Mouse (Mus musculus) stomach, postnatal 0 days (tissue): ENCODE results near the gene Rnf6. TPM values are rescaled to one million over a fixed set of nuclear protein-coding genes. Genes with fewer than 3 reads are reported as not detected.
A peak's percentile ranks its signal among the peaks of the same experiment; 100 is the strongest.

Source experiments
- ATAC-seq: fragments of 200-750 bp; cut with Nextera tagmentation; 2 replicates; pipeline ENCODE4 v1.8.0; 2017; ENCODE audit not compliant: low FRiP score, low TSS enrichment
- DNase-seq: peaks from one replicate; pipeline ENCODE4 v3.0.0-alpha.2; 2016; ENCODE audit warnings: low spot score
- H3K27ac ChIP-seq: fragments of 300-500 bp; sonication (generic); replicated peaks from 2 replicates; pipeline ENCODE4 v1.5.1; 2014; ENCODE audit warnings: mild to moderate bottlenecking, control low read depth
- H3K27me3 ChIP-seq: fragments of 300-500 bp; sonication (generic); 2 replicates; pipeline ENCODE4 v1.6.1; 2014; ENCODE audit warnings: low read length; ENCODE audit not compliant: control insufficient read depth, insufficient read depth
- H3K36me3 ChIP-seq: fragments of 300-500 bp; sonication (generic); 2 replicates; pipeline ENCODE4 v1.6.1; 2014; ENCODE audit warnings: low read length, mixed read lengths; ENCODE audit not compliant: control insufficient read depth, insufficient read depth
- H3K4me1 ChIP-seq: fragments of 300-500 bp; sonication (generic); replicated peaks from 2 replicates; pipeline ENCODE4 v1.6.1; 2014; ENCODE audit warnings: antibody characterized with exemption; ENCODE audit not compliant: control insufficient read depth, insufficient read depth
- H3K4me2 ChIP-seq: fragments of 300-500 bp; sonication (generic); replicated peaks from 2 replicates; pipeline ENCODE4 v1.6.1; 2014; ENCODE audit warnings: low read depth, mild to moderate bottlenecking, control low read depth, moderate library complexity
- H3K4me3 ChIP-seq: fragments of 300-500 bp; sonication (generic); 2 replicates; pipeline ENCODE4 v1.5.1; 2014; ENCODE audit warnings: low read depth, low read length, control low read depth
- H3K9ac ChIP-seq: fragments of 300-500 bp; sonication (generic); 2 replicates; pipeline ENCODE4 v1.6.1; 2014; ENCODE audit warnings: mild to moderate bottlenecking, low read length, control low read depth, mixed read lengths
- H3K9me3 ChIP-seq: fragments of 300-500 bp; sonication (generic); 2 replicates; pipeline ENCODE4 v1.6.1; 2016; ENCODE audit warnings: low read length; ENCODE audit not compliant: control insufficient read depth
- CTCF ChIP-seq: IDR thresholded peaks from 2 replicates; pipeline ENCODE4 v1.5.1; 2016; ENCODE audit warnings: antibody characterized with exemption, low read depth, mild to moderate bottlenecking, moderate library complexity
- EP300 ChIP-seq: optimal IDR thresholded peaks from 2 replicates; pipeline ENCODE3; 2016; ENCODE audit warnings: antibody characterized with exemption
- WGBS: fragments of 180-500 bp; shearing (Covaris S2); extraction: QIAGEN DNeasy Blood & Tissue Kit; methylation state at CpG from one replicate; pipeline ENCODE4 v1.1.7; 2014; 5-methylcytosine and 5-hydroxymethylcytosine counted together
- polyA plus RNA-seq: library from polyadenylated mRNA; unstranded; fragments of >200 nt; fragmentation: Nextera tagmentation; extraction: Ambion mirVana; gene quantifications from 2 replicates; pipeline ENCODE4 v1.2.1, GENCODE M21; 2015

The Rnf6 gene
- polyA plus RNA-seq, 1 experiment from 2014 or later: 38.3 TPM

GRCm38 (mm10) chr5:146200580-146200979 lies 20.8 kb downstream of the Rnf6 start:
- H3K9me3 ChIP-seq: no peaks in the 10 kb centered on the region
- DNase-seq: no peak
- H3K27ac ChIP-seq: no peak overlapping the region
- ATAC-seq: no peak
- no peak overlapping the region for H3K9ac ChIP-seq
- no peaks in the 10 kb centered on the region for H3K4me1 ChIP-seq
- H3K36me3 ChIP-seq: peaks cover 11% of the 10 kb centered on the region; the same call in 1 of the 2 replicates
- TF ChIP-seq CTCF (0 out of 2 replicates have a peak, but pooled peaks have one; percentile 34), EP300 (no peak)
- no peaks in the 10 kb centered on the region for H3K27me3 ChIP-seq
- H3K4me2 ChIP-seq: no peak overlapping the region
- H3K4me3 ChIP-seq: no peak overlapping the region
- WGBS: 95% methylated on average over 6 of the region's 6 CpGs

- H3K4me1 ChIP-seq: no peaks in the 10 kb centered on the region
- WGBS: 80% methylated on average over 2 of the region's 2 CpGs
- no peak overlapping the region for H3K9ac ChIP-seq
- no peak overlapping the region for H3K27ac ChIP-seq
- DNase-seq (no peak), ATAC-seq (no peak)
- no peaks in the 10 kb centered on the region for H3K9me3 ChIP-seq
- H3K36me3 ChIP-seq: peaks cover 4% of the 10 kb centered on the region; the same call in 1 of the 2 replicates
- TF ChIP-seq CTCF (peak; percentile 25; the same call in 1 of the 2 replicates), EP300 (no peak)
- H3K4me2 ChIP-seq: no peak overlapping the region
- no peak overlapping the region for H3K4me3 ChIP-seq
- H3K27me3 ChIP-seq: no peaks in the 10 kb centered on the region
Measured at GRCm38 (mm10) chr5:146199540-146199939, 21.8 kb downstream of the Rnf6 start.

- Histone ChIP-seq H3K4me3 (no peak overlapping the region), H3K27me3 (no peaks in the 10 kb centered on the region), H3K27ac (no peak overlapping the region), H3K4me2 (no peak overlapping the region), H3K4me1 (no peaks in the 10 kb centered on the region), H3K9ac (no peak overlapping the region), H3K9me3 (no peaks in the 10 kb centered on the region), H3K36me3 (peaks cover 4% of the 10 kb centered on the region; the same call in 1 of the 2 replicates)
- no peak for ATAC-seq
- DNase-seq: no peak
- no peak for TF ChIP-seq CTCF
- TF ChIP-seq EP300: no peak
Measured at GRCm38 (mm10) chr5:146199073-146199472, 22.3 kb downstream of the Rnf6 start.

- Histone ChIP-seq H3K9ac (no peak overlapping the region), H3K27ac (no peak overlapping the region), H3K27me3 (no peaks in the 10 kb centered on the region), H3K4me2 (no peak overlapping the region), H3K4me3 (no peak overlapping the region), H3K4me1 (no peaks in the 10 kb centered on the region), H3K36me3 (no peaks in the 10 kb centered on the region), H3K9me3 (no peaks in the 10 kb centered on the region)
- 87% methylated on average over 8 of the region's 8 CpGs for WGBS
- no peak for TF ChIP-seq EP300
- TF ChIP-seq CTCF: no peak
- ATAC-seq: no peak
- no peak for DNase-seq
Measured at GRCm38 (mm10) chr5:146193360-146193759, 28.0 kb downstream of the Rnf6 start.

- TF ChIP-seq CTCF (no peak), EP300 (no peak)
- no peak overlapping the region for H3K4me3 ChIP-seq
- no peaks in the 10 kb centered on the region for H3K36me3 ChIP-seq
- DNase-seq (no peak), ATAC-seq (no peak)
- no peak overlapping the region for H3K4me2 ChIP-seq
- no peaks in the 10 kb centered on the region for H3K4me1 ChIP-seq
- no peaks in the 10 kb centered on the region for H3K9me3 ChIP-seq
- no peaks in the 10 kb centered on the region for H3K27me3 ChIP-seq
- no peak overlapping the region for H3K9ac ChIP-seq
- no peak overlapping the region for H3K27ac ChIP-seq
- 49% methylated on average over 3 of the region's 3 CpGs for WGBS
Measured at GRCm38 (mm10) chr5:146190501-146191269, 30.7 kb downstream of the Rnf6 start.

- Histone ChIP-seq H3K4me1 (no peaks in the 10 kb centered on the region), H3K27ac (no peak overlapping the region), H3K9me3 (no peaks in the 10 kb centered on the region), H3K4me3 (no peak overlapping the region), H3K36me3 (no peaks in the 10 kb centered on the region), H3K4me2 (no peak overlapping the region), H3K27me3 (no peaks in the 10 kb centered on the region), H3K9ac (no peak overlapping the region)
- ATAC-seq: no peak
- TF ChIP-seq EP300 (no peak), CTCF (no peak)
- DNase-seq: no peak
- 54% methylated on average over 4 of the region's 4 CpGs for WGBS
Measured at GRCm38 (mm10) chr5:146190093-146190492, 31.3 kb downstream of the Rnf6 start.
